Mouse (Mus musculus) embryo, embryonic 10 days (tissue): ENCODE data around the gene Flt1.

Experiments used
- DNase-seq: peaks from one replicate; pipeline ENCODE4 v3.0.0-alpha.2; 2015; ENCODE audit warnings: low spot score

Flt1 gene

GRCm38 (mm10) chr5:147668637-147669344 lies 57.0 kb downstream of the Flt1 start:
- DNase-seq, result no peak

- no peak for DNase-seq
Measured at GRCm38 (mm10) chr5:147665946-147666345, 59.9 kb downstream of the Flt1 start.

GRCm38 (mm10) chr5:147665381-147665780 lies 60.4 kb downstream of the Flt1 start:
- no peak for DNase-seq

GRCm38 (mm10) chr5:147659909-147660308 lies 65.9 kb downstream of the Flt1 start:
- no peak for DNase-seq

DNA sequence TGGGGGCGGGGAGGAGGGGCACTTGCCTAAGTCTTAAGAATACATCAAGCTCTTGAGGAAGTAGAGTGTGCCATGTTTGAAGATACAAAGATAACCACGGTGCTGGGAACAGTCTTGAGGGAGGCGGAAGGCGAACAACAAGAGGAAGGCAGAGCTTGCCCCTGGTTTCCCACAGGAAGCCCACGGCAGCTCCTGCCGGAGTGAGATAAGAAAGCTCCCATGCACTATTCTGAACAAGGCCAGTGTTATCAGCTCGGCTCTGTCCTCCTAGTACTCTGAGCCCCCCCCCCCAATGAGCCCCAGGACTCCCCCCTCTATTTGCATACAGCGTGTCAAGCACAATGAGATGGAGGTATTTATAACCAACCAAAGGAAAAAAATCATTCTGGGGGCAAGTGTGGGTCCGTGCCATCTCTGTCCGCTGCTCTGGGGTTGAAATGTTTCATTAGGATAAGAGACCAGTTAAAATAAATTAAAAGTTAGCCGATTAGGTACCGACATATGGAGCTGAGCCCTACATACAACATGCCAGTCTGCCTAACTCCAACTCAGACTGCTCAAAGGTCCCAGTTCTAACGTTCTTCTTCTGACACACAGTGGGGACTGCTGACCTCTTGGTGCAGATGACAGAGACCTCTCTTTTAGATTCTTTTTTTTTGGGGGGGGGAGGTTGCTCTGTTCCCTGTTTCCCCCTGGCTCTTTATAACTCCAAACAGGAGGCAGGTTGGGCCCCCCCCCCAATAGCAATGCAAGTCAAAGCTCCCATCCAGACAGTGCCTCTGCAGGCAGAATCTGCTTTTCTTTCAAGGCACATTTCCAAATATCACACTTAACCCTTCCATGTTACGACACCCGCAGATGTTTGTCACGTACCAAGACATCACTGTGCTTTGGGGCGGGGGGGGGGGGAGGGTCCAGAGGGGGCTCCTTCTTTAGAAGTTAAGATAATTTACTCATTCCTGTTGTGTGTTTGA lies 67.6 kb downstream of the Flt1 start:
- DNase-seq, result no peak

DNA sequence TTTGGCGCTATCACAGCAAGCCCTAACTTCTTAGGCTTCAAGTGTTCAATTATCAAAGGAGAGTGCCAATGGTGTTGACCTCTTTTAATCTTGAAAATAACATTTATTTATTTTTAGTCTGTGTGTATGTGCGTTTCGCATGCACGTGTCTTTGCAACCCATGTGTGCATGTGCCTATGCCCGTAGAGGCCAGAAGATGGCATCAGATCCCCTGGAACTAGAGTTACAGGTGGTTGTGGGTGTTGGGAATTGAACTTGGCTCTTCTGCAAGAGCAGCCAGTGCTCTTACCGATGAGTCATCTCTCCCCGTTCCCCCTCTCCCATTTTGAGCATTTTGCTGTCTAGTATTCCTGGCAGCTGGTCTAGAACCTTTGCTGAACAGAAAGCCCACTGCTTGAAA lies 70.0 kb downstream of the Flt1 start:
- DNase-seq, result no peak

GRCm38 (mm10) chr5:147651233-147651632 lies 74.6 kb downstream of the Flt1 start:
- DNase-seq, result no peak

DNA sequence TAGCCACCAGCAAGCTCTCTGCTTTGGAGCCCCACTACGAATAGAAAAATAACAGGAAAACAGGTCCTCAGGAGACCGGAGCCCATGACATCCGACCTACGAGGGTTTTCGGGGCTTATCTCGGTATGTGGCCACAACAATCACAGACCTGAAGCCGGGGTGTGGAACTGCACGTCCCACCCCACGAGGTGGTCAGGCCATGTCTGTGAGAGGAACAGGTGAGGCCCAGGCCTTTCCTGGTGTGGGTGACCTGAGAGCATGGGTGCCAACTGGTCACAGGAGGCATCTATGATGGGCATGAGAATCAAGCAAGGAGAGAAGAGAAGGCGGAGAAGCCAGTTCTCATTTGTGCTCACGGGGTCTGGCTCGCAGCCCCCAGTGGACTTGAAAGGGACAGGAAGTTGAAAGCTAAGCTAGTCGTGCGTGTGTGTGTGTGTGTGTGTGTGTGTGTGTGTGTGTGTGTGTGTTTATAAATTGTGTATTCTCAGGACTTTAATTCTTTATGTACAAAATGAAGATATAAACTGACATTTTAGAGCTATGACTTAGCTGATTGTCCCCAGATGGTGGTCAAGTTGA lies 79.4 kb downstream of the Flt1 start:
- no peak for DNase-seq

DNA sequence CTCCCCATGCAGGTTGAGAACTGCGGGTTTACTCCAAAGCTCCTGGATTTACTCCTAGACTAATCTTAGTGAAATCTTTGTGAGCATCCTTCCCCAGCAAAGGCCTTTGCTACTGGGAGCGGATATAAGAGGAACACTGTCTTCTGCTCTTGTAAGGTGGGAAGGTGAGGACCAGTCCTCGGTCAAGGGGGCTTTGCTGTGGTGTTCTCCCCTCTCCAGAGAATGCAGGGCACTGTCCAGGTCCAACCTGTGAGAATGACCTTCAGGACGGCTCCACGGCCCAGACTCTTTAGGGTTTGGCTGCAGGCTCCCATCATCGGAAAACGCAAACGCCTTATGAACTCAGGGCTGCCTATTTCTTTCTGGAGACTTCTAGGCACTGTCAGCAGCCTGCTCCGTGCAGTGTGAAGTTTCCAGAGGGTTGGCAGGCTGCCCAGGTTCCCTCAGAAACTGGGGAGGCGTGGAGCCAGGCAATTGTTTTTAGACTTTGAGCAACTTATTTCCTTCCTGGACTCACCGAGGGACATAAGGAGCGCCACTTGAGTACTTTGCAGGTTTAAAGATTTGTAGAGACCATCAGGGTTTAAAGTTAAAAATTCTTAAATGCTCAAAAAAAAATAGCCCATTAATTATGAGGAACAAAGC lies 80.7 kb downstream of the Flt1 start:
- DNase-seq, result no peak

- DNase-seq, result no peak
Measured at GRCm38 (mm10) chr5:147641452-147641851, 84.4 kb downstream of the Flt1 start.

DNA sequence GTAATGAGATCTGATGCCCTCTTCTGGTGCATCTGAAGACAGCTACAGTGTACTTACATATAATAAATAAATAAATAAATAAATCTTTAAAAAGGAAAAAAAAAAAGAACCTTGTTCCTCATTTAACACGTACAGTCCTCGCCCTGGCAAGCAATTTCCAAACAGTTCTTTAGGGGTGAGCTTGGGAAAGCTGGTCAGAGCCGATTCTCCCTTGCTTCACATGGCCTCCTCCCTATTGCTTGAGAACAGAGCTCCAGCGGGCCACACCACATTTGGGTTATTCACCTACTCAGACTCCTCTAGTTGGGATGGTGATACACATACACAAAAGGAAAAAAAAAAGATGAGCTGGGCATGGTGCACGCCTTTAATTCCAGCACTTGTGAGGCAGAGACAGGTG lies 85.9 kb downstream of the Flt1 start:
- DNase-seq, result no peak

- no peak for DNase-seq
Measured at GRCm38 (mm10) chr5:147636676-147637075, 89.1 kb downstream of the Flt1 start.

DNA sequence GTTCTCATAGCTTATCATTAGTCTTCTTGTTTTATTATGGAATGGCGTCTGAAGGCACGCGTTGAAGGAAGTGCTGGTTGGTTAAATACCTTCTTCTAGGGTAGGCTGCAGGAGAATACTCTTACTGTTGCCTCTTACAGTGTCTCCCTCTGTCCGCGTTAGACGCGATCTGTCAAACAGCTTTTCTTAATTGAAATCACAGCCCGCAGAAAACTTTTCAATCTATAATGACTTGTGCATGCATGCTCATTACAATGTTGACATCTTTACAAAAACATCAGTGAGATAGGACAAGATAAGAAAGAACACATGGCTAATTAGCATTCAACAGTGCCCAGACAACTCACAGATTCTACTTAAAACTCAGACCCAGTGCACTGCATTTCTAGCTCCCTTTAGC lies 89.9 kb downstream of the Flt1 start:
- no peak for DNase-seq

GRCm38 (mm10) chr5:147634016-147634415 lies 91.8 kb downstream of the Flt1 start:
- no peak for DNase-seq

DNA sequence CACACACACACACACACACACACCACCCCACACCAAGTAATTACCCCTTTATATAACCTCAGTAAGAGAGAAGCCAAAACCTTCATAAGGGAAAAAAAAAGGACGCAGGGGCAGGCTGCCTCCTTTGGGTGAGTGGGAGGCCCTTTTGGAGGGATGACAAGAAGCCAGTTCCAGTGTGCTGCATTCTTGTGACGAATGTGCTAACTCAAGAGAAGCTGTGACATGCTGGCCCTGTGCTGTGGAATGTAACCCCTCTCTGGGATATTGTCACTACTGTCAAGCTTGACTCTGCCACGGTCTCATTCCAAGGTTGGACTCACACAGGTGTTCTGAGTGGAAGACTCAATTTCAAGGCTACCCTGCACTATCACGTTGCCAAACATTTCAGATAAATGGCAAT lies 93.1 kb downstream of the Flt1 start:
- DNase-seq, result no peak

DNA sequence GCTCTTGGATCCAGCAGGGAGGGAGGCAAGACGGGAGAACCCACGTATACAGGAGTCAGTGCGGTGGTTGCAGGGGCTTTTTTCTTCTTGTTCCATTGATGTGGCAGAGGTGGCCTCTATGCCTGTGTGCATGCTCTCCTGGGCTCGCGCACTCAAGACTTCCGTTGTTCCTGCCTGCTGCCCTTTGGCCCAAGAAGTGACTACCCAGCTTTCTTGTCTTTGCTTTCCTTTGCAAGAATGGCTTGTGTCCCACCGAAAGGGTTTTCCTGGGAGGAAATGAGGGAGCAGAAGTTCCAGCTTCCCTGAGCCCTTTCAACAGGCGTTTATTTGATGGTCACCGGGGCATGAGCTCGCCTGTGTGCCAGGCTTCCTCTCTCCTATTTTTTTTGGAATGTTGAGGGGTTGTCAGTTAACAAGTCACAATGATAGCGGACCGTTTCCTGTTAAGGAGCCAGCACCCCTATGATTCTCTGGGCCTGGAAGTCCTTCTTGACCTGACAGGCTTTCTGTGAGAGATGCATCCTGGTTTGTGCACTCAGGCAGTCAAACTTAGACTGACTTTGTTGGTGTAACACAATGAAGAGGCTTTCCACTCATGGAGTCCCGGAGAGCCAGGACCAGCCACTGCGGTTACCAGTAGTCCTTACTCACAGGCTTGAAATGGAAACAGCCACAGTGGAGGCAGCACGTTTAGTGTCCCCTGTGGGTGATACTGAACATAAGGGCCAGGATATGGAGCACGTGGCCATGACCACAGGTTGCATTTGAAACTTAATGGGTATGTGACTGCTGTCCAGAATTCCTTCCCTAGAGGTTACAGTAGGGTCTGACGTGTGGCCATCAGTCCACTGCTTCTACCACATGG lies 95.2 kb downstream of the Flt1 start:
- no peak for DNase-seq

GRCm38 (mm10) chr5:147626944-147627343 lies 98.9 kb downstream of the Flt1 start:
- no peak for DNase-seq

- no peak for DNase-seq
Measured at GRCm38 (mm10) chr5:147623747-147624146, 102.1 kb downstream of the Flt1 start.

DNA sequence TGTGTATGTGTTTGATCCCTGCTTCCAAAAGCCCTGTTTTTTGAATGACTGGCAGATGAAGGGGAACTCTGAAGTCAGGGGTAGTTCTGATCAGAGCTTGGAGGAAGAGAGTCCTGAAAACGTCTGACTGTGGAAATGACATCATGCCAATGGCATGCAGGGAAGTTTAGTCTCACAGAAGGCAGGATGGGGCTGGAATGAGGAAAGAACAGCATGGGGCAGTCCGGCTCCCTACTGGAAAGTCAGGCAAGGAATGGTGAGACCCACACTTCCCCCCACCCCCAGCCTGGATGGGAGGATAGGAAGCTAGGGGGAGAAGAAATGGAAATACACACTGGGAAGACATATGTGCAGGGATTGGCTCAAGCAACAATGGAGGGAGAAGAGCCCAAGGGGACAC lies 105.6 kb downstream of the Flt1 start:
- peak; percentile 64 for DNase-seq

DNA sequence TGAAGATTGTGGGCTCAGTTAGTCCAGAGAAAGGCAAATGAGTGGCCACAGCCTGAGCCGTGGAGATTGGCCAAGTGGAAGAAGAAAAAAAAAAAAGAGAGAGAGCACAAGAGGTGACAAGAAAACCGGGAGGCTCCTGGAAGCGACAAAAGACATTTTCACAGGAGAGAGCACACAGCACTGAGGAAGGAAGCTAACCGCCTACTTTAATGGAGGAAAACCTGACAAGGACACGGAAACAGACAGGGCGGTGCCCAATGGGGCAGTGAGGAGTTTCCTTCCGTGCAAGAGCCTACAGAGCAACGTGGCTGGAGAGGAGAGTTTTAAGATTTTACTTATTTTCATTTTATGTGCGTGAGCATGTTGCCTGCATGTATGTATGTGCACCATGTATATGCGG lies 107.6 kb downstream of the Flt1 start:
- no peak for DNase-seq

- no peak for DNase-seq
Measured at GRCm38 (mm10) chr5:147616450-147616849, 109.4 kb downstream of the Flt1 start.
